Mouse (Mus musculus): ENCODE data around the gene Arhgef12. TPM values are rescaled to one million over a fixed set of nuclear protein-coding genes. Genes with fewer than 3 reads are reported as not detected.
"Not testable (repeated sequence)": the region's sequence is repeated elsewhere in the genome, so short reads cannot be mapped to it uniquely, and the experiment has no call there.

Arhgef12 gene
- polyA plus RNA-seq, 1 experiment = 6.9 TPM

- no peaks in the 10 kb centered on the region for H3K4me1 ChIP-seq (ENCODE audit: control insufficient read depth, insufficient read depth, low read length)
- H3K4me3 ChIP-seq (ENCODE audit: control insufficient read depth, low read depth, low read length) = no peak overlapping the region
- no peak overlapping the region for H3K27ac ChIP-seq (ENCODE audit: control insufficient read depth, insufficient read depth, low read depth, low read length)
- H3K27me3 ChIP-seq (ENCODE audit: control insufficient read depth, insufficient read depth, low read length) = no peaks in the 10 kb centered on the region
- TF ChIP-seq POLR2A (IDR thresholded peaks at IDR 0.05; ENCODE audit: control insufficient read depth, low read depth, low read length) = no peak
- TF ChIP-seq CTCF (IDR thresholded peaks at IDR 0.05; ENCODE audit: control insufficient read depth, insufficient read depth, insufficient replicate concordance, low read depth, low read length) = no peak
- no peaks in the 10 kb centered on the region for H3K36me3 ChIP-seq (ENCODE audit: control insufficient read depth, insufficient read depth, low read length)
These were observed 15.3 kb upstream of the Arhgef12 start for GRCm38 (mm10) chr9:43122379-43122778.

- H3K4me3 ChIP-seq (ENCODE audit: control insufficient read depth, low read depth, low read length); H3K27ac ChIP-seq (ENCODE audit: control insufficient read depth, insufficient read depth, low read depth, low read length); H3K27me3 ChIP-seq (ENCODE audit: control insufficient read depth, insufficient read depth, low read length); H3K4me1 ChIP-seq (ENCODE audit: control insufficient read depth, insufficient read depth, low read length); H3K36me3 ChIP-seq (ENCODE audit: control insufficient read depth, insufficient read depth, low read length): not testable (repeated sequence)
These were observed 14.9 kb upstream of the Arhgef12 start for GRCm38 (mm10) chr9:43121948-43122347.

- Histone ChIP-seq H3K27me3 (ENCODE audit: control insufficient read depth, insufficient read depth, low read length) (no peaks in the 10 kb centered on the region), H3K4me1 (ENCODE audit: control insufficient read depth, insufficient read depth, low read length) (peaks cover 8% of the 10 kb centered on the region), H3K27ac (ENCODE audit: control insufficient read depth, insufficient read depth, low read depth, low read length) (no peak overlapping the region), H3K4me3 (ENCODE audit: control insufficient read depth, low read depth, low read length) (no peak overlapping the region), H3K36me3 (ENCODE audit: control insufficient read depth, insufficient read depth, low read length) (no peaks in the 10 kb centered on the region)
- TF ChIP-seq CTCF (IDR thresholded peaks at IDR 0.05; ENCODE audit: control insufficient read depth, insufficient read depth, insufficient replicate concordance, low read depth, low read length) = no peak
- no peak for TF ChIP-seq POLR2A (IDR thresholded peaks at IDR 0.05; ENCODE audit: control insufficient read depth, low read depth, low read length)
These were observed 9.9 kb upstream of the Arhgef12 start for GRCm38 (mm10) chr9:43116997-43117336.

- Histone ChIP-seq H3K4me3 (ENCODE audit: control insufficient read depth, low read depth, low read length) (peak within 1 kb of the TSS; percentile 71), H3K36me3 (ENCODE audit: control insufficient read depth, insufficient read depth, low read length) (no peaks in the 10 kb centered on the region), H3K27me3 (ENCODE audit: control insufficient read depth, insufficient read depth, low read length) (no peaks in the 10 kb centered on the region), H3K27ac (ENCODE audit: control insufficient read depth, insufficient read depth, low read depth, low read length) (no peak within 1 kb of the TSS), H3K4me1 (ENCODE audit: control insufficient read depth, insufficient read depth, low read length) (peaks cover 8% of the 10 kb centered on the region)
- TF ChIP-seq CTCF (IDR thresholded peaks at IDR 0.05; ENCODE audit: control insufficient read depth, insufficient read depth, insufficient replicate concordance, low read depth, low read length) (no peak), POLR2A (IDR thresholded peaks at IDR 0.05; ENCODE audit: control insufficient read depth, low read depth, low read length) (no peak; the same call in 1 of the 2 replicates)
These were observed 9.3 kb upstream of the Arhgef12 start, which contains the start of gene Tmem136 for GRCm38 (mm10) chr9:43116134-43116996. Gene Tmem136, minus strand, starts transcription at chr9:43116570.

- Histone ChIP-seq H3K36me3 (ENCODE audit: control insufficient read depth, insufficient read depth, low read length) (no peaks in the 10 kb centered on the region), H3K27ac (ENCODE audit: control insufficient read depth, insufficient read depth, low read depth, low read length) (no peak overlapping the region), H3K4me1 (ENCODE audit: control insufficient read depth, insufficient read depth, low read length) (peaks cover 8% of the 10 kb centered on the region), H3K27me3 (ENCODE audit: control insufficient read depth, insufficient read depth, low read length) (no peaks in the 10 kb centered on the region), H3K4me3 (ENCODE audit: control insufficient read depth, low read depth, low read length) (peak overlapping the region; percentile 71)
- TF ChIP-seq POLR2A (IDR thresholded peaks at IDR 0.05; ENCODE audit: control insufficient read depth, low read depth, low read length) (no peak), CTCF (IDR thresholded peaks at IDR 0.05; ENCODE audit: control insufficient read depth, insufficient read depth, insufficient replicate concordance, low read depth, low read length) (no peak)
These were observed 8.5 kb upstream of the Arhgef12 start for GRCm38 (mm10) chr9:43115431-43116133.

GRCm38 (mm10) chr9:43114833-43115232 is 7.8 kb upstream of the Arhgef12 start:
- TF ChIP-seq CTCF (IDR thresholded peaks at IDR 0.05; ENCODE audit: control insufficient read depth, insufficient read depth, insufficient replicate concordance, low read depth, low read length) = no peak
- TF ChIP-seq POLR2A (IDR thresholded peaks at IDR 0.05; ENCODE audit: control insufficient read depth, low read depth, low read length) = no peak
- peaks cover 8% of the 10 kb centered on the region for H3K4me1 ChIP-seq (ENCODE audit: control insufficient read depth, insufficient read depth, low read length)
- no peak overlapping the region for H3K4me3 ChIP-seq (ENCODE audit: control insufficient read depth, low read depth, low read length)
- H3K36me3 ChIP-seq (ENCODE audit: control insufficient read depth, insufficient read depth, low read length) = no peaks in the 10 kb centered on the region
- H3K27me3 ChIP-seq (ENCODE audit: control insufficient read depth, insufficient read depth, low read length) = no peaks in the 10 kb centered on the region
- no peak overlapping the region for H3K27ac ChIP-seq (ENCODE audit: control insufficient read depth, insufficient read depth, low read depth, low read length)

- no peak overlapping the region for H3K27ac ChIP-seq (ENCODE audit: control insufficient read depth, insufficient read depth, low read depth, low read length)
- H3K4me1 ChIP-seq (ENCODE audit: control insufficient read depth, insufficient read depth, low read length) = peaks cover 5% of the 10 kb centered on the region
- H3K27me3 ChIP-seq (ENCODE audit: control insufficient read depth, insufficient read depth, low read length) = no peaks in the 10 kb centered on the region
- no peak overlapping the region for H3K4me3 ChIP-seq (ENCODE audit: control insufficient read depth, low read depth, low read length)
- no peaks in the 10 kb centered on the region for H3K36me3 ChIP-seq (ENCODE audit: control insufficient read depth, insufficient read depth, low read length)
- TF ChIP-seq POLR2A (IDR thresholded peaks at IDR 0.05; ENCODE audit: control insufficient read depth, low read depth, low read length) = no peak
- TF ChIP-seq CTCF (IDR thresholded peaks at IDR 0.05; ENCODE audit: control insufficient read depth, insufficient read depth, insufficient replicate concordance, low read depth, low read length) = no peak
These were observed 3.4 kb upstream of the Arhgef12 start for GRCm38 (mm10) chr9:43110286-43110980.
